In genomic region chr2:125324455-125324854, GRCm38 (mm10) we compare ENCODE assay signal across 15 mouse cellular contexts.
"Had no signal": no experiment of that assay in that cellular context is flagged by ENCODE, and none has a peak within 500 bp of the region (broad histone marks: within the 10 kb centered on the region; RNA-seq: fewer than 3 reads in every experiment).

No protein-coding gene starts in this region.

- H3K27me3 ChIP-seq: liver, embryonic 13.5 days; midbrain, embryonic 12.5 days; midbrain, embryonic 15.5 days; neural tube, embryonic 13.5 days; stomach, embryonic 15.5 days had no signal

- H3K4me3 ChIP-seq: layer of hippocampus, adult 2 months; liver, embryonic 13.5 days; midbrain, embryonic 12.5 days; midbrain, embryonic 15.5 days; neural tube, embryonic 13.5 days; stomach, embryonic 15.5 days had no signal

- H3K27ac ChIP-seq: layer of hippocampus, adult 2 months; liver, embryonic 13.5 days; macrophage; midbrain, embryonic 12.5 days; midbrain, embryonic 15.5 days; neural tube, embryonic 13.5 days; stomach, embryonic 15.5 days had no signal

- H3K9me3 ChIP-seq: liver, embryonic 13.5 days; midbrain, embryonic 12.5 days; midbrain, embryonic 15.5 days; neural tube, embryonic 13.5 days; stomach, embryonic 15.5 days had no signal

- H3K9ac ChIP-seq: liver, embryonic 13.5 days; lung, embryonic 14.5 days; midbrain, embryonic 12.5 days; midbrain, embryonic 15.5 days; neural tube, embryonic 13.5 days; stomach, embryonic 15.5 days had no signal

- H3K4me2 ChIP-seq: liver, embryonic 13.5 days; lung, embryonic 14.5 days; midbrain, embryonic 12.5 days; midbrain, embryonic 15.5 days; neural tube, embryonic 13.5 days; stomach, embryonic 15.5 days had no signal

- DNase-seq: kidney, postnatal 10 days; layer of hippocampus, adult 9-11 months; liver, embryonic 13.5 days; lung, embryonic 14.5 days; retina, postnatal 1 day; right cerebral cortex, postnatal 25 days; spleen, adult 18-20 months; thymus, postnatal 25 days had no signal

- H3K36me3 ChIP-seq: liver, embryonic 13.5 days; midbrain, embryonic 12.5 days; neural tube, embryonic 13.5 days had no signal

- H3K4me1 ChIP-seq: liver, embryonic 13.5 days; midbrain, embryonic 12.5 days; midbrain, embryonic 15.5 days; neural tube, embryonic 13.5 days; stomach, embryonic 15.5 days had no signal

- ATAC-seq: lung, postnatal 0 days; midbrain, embryonic 15.5 days had no signal
